Mouse (Mus musculus): Measurements from ENCODE around the gene Tex47. TPM values are rescaled to one million over a fixed set of nuclear protein-coding genes. Genes with fewer than 3 reads are reported as not detected.
A peak's percentile ranks its signal among the peaks of the same experiment; 100 is the strongest.

The Tex47 gene
- not detected in 2 replicates for total RNA-seq (2015; ENCODE audit: low replicate concordance)
- total RNA-seq (2017; ENCODE audit: low replicate concordance), result not detected in 2 replicates

GRCm38 (mm10) chr5:7303819-7304218 is at the start of gene Tex47:
TSS of gene Tex47 (plus strand) at chr5:7304119.
- ATAC-seq (replicated peaks; ENCODE audit: low FRiP score, poor library complexity, severe bottlenecking), result no peak

- peak; percentile 96 for ATAC-seq (replicated peaks; ENCODE audit: low FRiP score, poor library complexity, severe bottlenecking)
These were observed 27.1 kb upstream of the Tex47 start for GRCm38 (mm10) chr5:7276659-7277455.

GRCm38 (mm10) chr5:7284336-7284735 is 19.6 kb upstream of the Tex47 start:
- no peak for ATAC-seq (replicated peaks; ENCODE audit: low FRiP score, poor library complexity, severe bottlenecking)

- no peak; the same call in 1 of the 2 replicates for ATAC-seq (replicated peaks; ENCODE audit: low FRiP score, poor library complexity, severe bottlenecking)
These were observed 950 bp upstream of the Tex47 start for GRCm38 (mm10) chr5:7302969-7303368.

- no peak for ATAC-seq (replicated peaks; ENCODE audit: low FRiP score, poor library complexity, severe bottlenecking)
These were observed 21.7 kb downstream of the Tex47 start for GRCm38 (mm10) chr5:7325594-7325993.

GRCm38 (mm10) chr5:7344145-7345010 is 40.5 kb downstream of the Tex47 start, which contains the start of gene Zfp804b:
TSS of gene Zfp804b (minus strand) at chr5:7344756.
- no peak for ATAC-seq (replicated peaks; ENCODE audit: low FRiP score, poor library complexity, severe bottlenecking)

- no peak for ATAC-seq (replicated peaks; ENCODE audit: low FRiP score, poor library complexity, severe bottlenecking)
These were observed 41.1 kb downstream of the Tex47 start for GRCm38 (mm10) chr5:7345011-7345389.

Other genes starting within 250 kb of the Tex47 start
- not detected in 2 replicates for gene Zfp804b, start 40.6 kb downstream of the Tex47 start, total RNA-seq (2015; ENCODE audit: low replicate concordance)
- gene Zfp804b, start 40.6 kb downstream of the Tex47 start, total RNA-seq (2017; ENCODE audit: low replicate concordance), result not detected in 2 replicates